8 mouse cellular contexts compared by ENCODE assay signal in genomic region chr9:45911673-45912072, GRCm38 (mm10). TPM values are rescaled to one million over a fixed set of nuclear protein-coding genes. Genes with fewer than 3 reads are reported as not detected.
DNase-seq lines count a peak whose midpoint lies in the region; ATAC-seq and TF ChIP-seq lines count a peak whose summit lies in the region.

No protein-coding gene starts in this region.

- H3K4me1 ChIP-seq in cerebellum, adult 2 months (ENCODE audit: control insufficient read depth, insufficient read depth, low read length): no peaks in the 10 kb centered on the region; the same call in 1 of the 2 replicates
- H3K4me1 ChIP-seq in liver, embryonic 11.5 days (replicated peaks; ENCODE audit: control insufficient read depth, insufficient read depth, low read length): peaks cover 8% of the 10 kb centered on the region
- H3K4me1 ChIP-seq in embryonic facial prominence, embryonic 14.5 days (ENCODE audit: control insufficient read depth, insufficient read depth, low read length): peaks cover 6% of the 10 kb centered on the region; the same call in 1 of the 2 replicates
- peaks cover 10% of the 10 kb centered on the region for H3K4me1 ChIP-seq in liver, embryonic 13.5 days (replicated peaks)

- no peak overlapping the region for H3K9ac ChIP-seq in liver, embryonic 11.5 days (ENCODE audit: low read depth, low read length)
- no peak overlapping the region for H3K9ac ChIP-seq in embryonic facial prominence, embryonic 14.5 days (ENCODE audit: low read depth, low read length)
- H3K9ac ChIP-seq in liver, embryonic 13.5 days: no peak overlapping the region

- peak in 1 of 2 experiments; percentile 39 for DNase-seq in cerebellum, adult 2 months
- no peak for DNase-seq in cerebellum, adult 8-10 months
- peak; percentile 56 for DNase-seq in liver
- DNase-seq in liver, embryonic 11.5 days (ENCODE audit: low spot score): no peak
- DNase-seq in T-cell, adult 2 months (ENCODE audit: low spot score): peak; percentile 49
- peak; percentile 17 for DNase-seq in embryonic facial prominence, embryonic 14.5 days (ENCODE audit: low spot score)
- DNase-seq in liver, embryonic 13.5 days: peak; percentile 26
- peak; percentile 42 to 43 for DNase-seq in spleen, postnatal 36 days (ENCODE audit: low spot score in 2 of 2)

- TF ChIP-seq POLR2A in cerebellum, adult 2 months (IDR thresholded peaks at IDR 0.05; ENCODE audit: borderline replicate concordance, insufficient read depth, low read length): no peak

- H3K27ac ChIP-seq in cerebellum, adult 2 months (ENCODE audit: insufficient read depth, low read length): no peak overlapping the region
- H3K27ac ChIP-seq in liver, embryonic 11.5 days (ENCODE audit: low read depth, low read length): no peak overlapping the region
- H3K27ac ChIP-seq in embryonic facial prominence, embryonic 14.5 days (replicated peaks; ENCODE audit: low read depth, low read length): no peak overlapping the region
- H3K27ac ChIP-seq in liver, embryonic 13.5 days: no peak overlapping the region

- no peak overlapping the region for H3K4me2 ChIP-seq in liver, embryonic 11.5 days
- no peak overlapping the region for H3K4me2 ChIP-seq in embryonic facial prominence, embryonic 14.5 days (ENCODE audit: low read depth, low read length)
- no peak overlapping the region for H3K4me2 ChIP-seq in liver, embryonic 13.5 days

- no peak for ATAC-seq in liver, embryonic 11.5 days (replicated peaks; ENCODE audit: low FRiP score)
- no peak for ATAC-seq in embryonic facial prominence, embryonic 14.5 days (ENCODE audit: low read depth)
- no peak for ATAC-seq in liver, embryonic 13.5 days (ENCODE audit: low read depth)

- no peak overlapping the region for H3K4me3 ChIP-seq in cerebellum, adult 2 months (replicated peaks; ENCODE audit: insufficient read depth, low read depth, low read length)
- H3K4me3 ChIP-seq in liver, embryonic 11.5 days (ENCODE audit: low read depth, low read length): no peak overlapping the region
- no peak overlapping the region for H3K4me3 ChIP-seq in embryonic facial prominence, embryonic 14.5 days (ENCODE audit: low read depth, low read length)
- H3K4me3 ChIP-seq in liver, embryonic 13.5 days (replicated peaks): no peak overlapping the region

- peak; percentile 63 for TF ChIP-seq CTCF in cerebellum, adult 2 months (IDR thresholded peaks at IDR 0.05; ENCODE audit: borderline replicate concordance, insufficient read depth, low read depth, low read length)

- H3K36me3 ChIP-seq in liver, embryonic 11.5 days (ENCODE audit: control insufficient read depth, insufficient read depth, low read length): peaks cover 15% of the 10 kb centered on the region; the same call in 1 of the 2 replicates
- H3K36me3 ChIP-seq in embryonic facial prominence, embryonic 14.5 days (ENCODE audit: control insufficient read depth, insufficient read depth, low read length): peaks cover 80% of the 10 kb centered on the region
- peaks cover 76% of the 10 kb centered on the region for H3K36me3 ChIP-seq in liver, embryonic 13.5 days

- H3K9me3 ChIP-seq in liver, embryonic 11.5 days (ENCODE audit: control insufficient read depth, low read length): no peaks in the 10 kb centered on the region
- H3K9me3 ChIP-seq in embryonic facial prominence, embryonic 14.5 days (ENCODE audit: control insufficient read depth, low read length): no peaks in the 10 kb centered on the region
- no peaks in the 10 kb centered on the region for H3K9me3 ChIP-seq in liver, embryonic 13.5 days (replicated peaks)

- no peaks in the 10 kb centered on the region for H3K27me3 ChIP-seq in cerebellum, adult 2 months (ENCODE audit: control insufficient read depth, insufficient read depth, low read length)
- H3K27me3 ChIP-seq in liver, embryonic 11.5 days (replicated peaks; ENCODE audit: control insufficient read depth, insufficient read depth, low read length): no peaks in the 10 kb centered on the region
- no peaks in the 10 kb centered on the region for H3K27me3 ChIP-seq in embryonic facial prominence, embryonic 14.5 days (replicated peaks; ENCODE audit: control insufficient read depth, insufficient read depth, low read length)
- H3K27me3 ChIP-seq in liver, embryonic 13.5 days: no peaks in the 10 kb centered on the region

- 62% methylated on average over 1 of the region's 1 CpGs for WGBS in cerebellum, adult 2 months
- 60% methylated on average over 1 of the region's 1 CpGs for WGBS in liver, embryonic 11.5 days
- WGBS in embryonic facial prominence, embryonic 14.5 days: 65% methylated on average over 1 of the region's 1 CpGs
- WGBS in liver, embryonic 13.5 days (ENCODE audit: insufficient replicate concordance): 53% methylated on average over 1 of the region's 1 CpGs

RNA-seq across cellular contexts. Expression of gene Rnf214, which starts 5.0 kb away (rescaled TPM):
- polyA plus RNA-seq in cerebellum, adult 2 months (2012; rRNA removed): 45.8 and 47.4 TPM in 2 replicates
- 33.7 and 37.3 TPM in 2 replicates for polyA plus RNA-seq in liver, embryonic 11.5 days (2014; fragmentation: Nextera tagmentation; extraction: Ambion mirVana)
- polyA plus RNA-seq in embryonic facial prominence, embryonic 14.5 days (2014; fragmentation: Nextera tagmentation; extraction: Ambion mirVana): 47.7 and 50.3 TPM in 2 replicates
- polyA plus RNA-seq in liver, embryonic 13.5 days (2015; fragmentation: Nextera tagmentation; extraction: Ambion mirVana): 13.3 and 17.0 TPM in 2 replicates

RNA-seq across cellular contexts. Expression of gene Pcsk7, which starts 5.4 kb away (rescaled TPM):
- 32.6 and 33.3 TPM in 2 replicates for polyA plus RNA-seq in cerebellum, adult 2 months (2012; rRNA removed)
- 12.2 and 13.6 TPM in 2 replicates for polyA plus RNA-seq in liver, embryonic 11.5 days (2014; fragmentation: Nextera tagmentation; extraction: Ambion mirVana)
- 16.3 and 18.9 TPM in 2 replicates for polyA plus RNA-seq in embryonic facial prominence, embryonic 14.5 days (2014; fragmentation: Nextera tagmentation; extraction: Ambion mirVana)
- 7.4 and 7.7 TPM in 2 replicates for polyA plus RNA-seq in liver, embryonic 13.5 days (2015; fragmentation: Nextera tagmentation; extraction: Ambion mirVana)

RNA-seq across cellular contexts. Expression of gene Tagln, which starts 24.2 kb away (rescaled TPM):
- polyA plus RNA-seq in cerebellum, adult 2 months (2012; rRNA removed): 13.2 and 13.7 TPM in 2 replicates
- 17.9 and 24.1 TPM in 2 replicates for polyA plus RNA-seq in liver, embryonic 11.5 days (2014; fragmentation: Nextera tagmentation; extraction: Ambion mirVana)
- 52.6 and 59.1 TPM in 2 replicates for polyA plus RNA-seq in embryonic facial prominence, embryonic 14.5 days (2014; fragmentation: Nextera tagmentation; extraction: Ambion mirVana)
- 7.5 and 8.0 TPM in 2 replicates for polyA plus RNA-seq in liver, embryonic 13.5 days (2015; fragmentation: Nextera tagmentation; extraction: Ambion mirVana)

RNA-seq across cellular contexts. Expression of gene Sidt2, which starts 43.4 kb away (rescaled TPM):
- 130 and 142 TPM in 2 replicates for polyA plus RNA-seq in cerebellum, adult 2 months (2012; rRNA removed)
- 34.1 and 36.2 TPM in 2 replicates for polyA plus RNA-seq in liver, embryonic 11.5 days (2014; fragmentation: Nextera tagmentation; extraction: Ambion mirVana)
- 47.9 and 50.4 TPM in 2 replicates for polyA plus RNA-seq in embryonic facial prominence, embryonic 14.5 days (2014; fragmentation: Nextera tagmentation; extraction: Ambion mirVana)
- polyA plus RNA-seq in liver, embryonic 13.5 days (2015; fragmentation: Nextera tagmentation; extraction: Ambion mirVana): 17.7 and 19.6 TPM in 2 replicates

Comparison
In these comparisons a context has a peak if more than half of its experiments do, and no peak if none do; other contexts are left out.
1. DNase-seq: peak in liver (single experiment), T-cell, adult 2 months (single experiment), embryonic facial prominence, embryonic 14.5 days (single experiment), liver, embryonic 13.5 days (single experiment) and spleen, postnatal 36 days (2 of 2); none in cerebellum, adult 8-10 months (single experiment) and liver, embryonic 11.5 days (single experiment).